Mouse (Mus musculus) C3H10T1/2 (cell line): Measurements from ENCODE around the gene 3100002H09Rik. TPM values are rescaled to one million over a fixed set of nuclear protein-coding genes. Genes with fewer than 3 reads are reported as not detected.

Experiments
- polyA plus RNA-seq, 2 experiments: library from polyadenylated mRNA; unstranded; fragments of >200 nt; fragmentation: generic; extraction: Trizol; gene quantifications; one replicate each; pipeline ENCODE4 v1.2.1; 2012; ENCODE audit warnings: missing spikeins in 2 of 2

Gene 3100002H09Rik
- not detected for polyA plus RNA-seq

DNA sequence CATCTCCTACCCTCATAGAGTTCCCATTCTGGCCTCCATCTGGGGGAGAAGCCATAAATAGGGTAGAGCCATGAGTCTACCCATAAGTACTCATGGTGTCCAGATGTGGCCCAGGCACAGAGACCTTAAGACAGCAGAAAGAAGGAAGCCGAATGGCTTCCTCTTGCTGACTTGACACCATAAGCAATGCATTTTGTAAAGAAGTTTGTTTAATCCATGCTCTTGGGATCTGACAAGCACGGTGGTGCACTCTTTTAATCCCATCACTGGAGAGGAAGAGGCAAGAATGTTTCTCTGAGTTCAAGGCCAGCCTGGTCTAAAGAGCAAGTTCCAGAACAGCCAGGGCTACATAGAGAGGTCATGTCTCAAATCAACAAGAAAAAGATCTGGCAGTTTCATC, at the start of gene 3100002H09Rik:
3100002H09Rik (minus strand) TSS at position 101 of the 400 bp plus-strand sequence.

DNA sequence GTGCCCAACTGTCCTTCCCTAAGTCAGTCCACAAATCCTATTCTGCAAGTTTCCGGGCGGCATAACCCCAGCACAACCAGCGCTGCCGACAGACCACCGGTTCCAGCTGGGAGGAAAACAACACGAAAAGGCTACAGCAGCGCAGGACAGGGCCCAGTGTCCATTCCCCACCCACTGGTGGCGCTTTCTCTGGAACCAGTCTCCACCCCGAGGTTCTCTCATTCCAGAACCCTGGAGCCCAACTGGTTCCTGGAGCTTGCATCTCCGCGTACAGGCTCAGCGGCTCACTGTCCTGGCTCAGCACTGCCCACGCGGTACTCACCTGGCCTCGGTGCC, 45.9 kb upstream of the 3100002H09Rik start, which contains the start of gene Pou3f1:
Pou3f1 (plus strand) TSS at position 290 of the 336 bp plus-strand sequence.

Other genes starting within 250 kb of the 3100002H09Rik start
- under 1 TPM; 0.01 to 0.08 TPM for gene Pou3f1, start 46.0 kb upstream of the 3100002H09Rik start, polyA plus RNA-seq
- gene Utp11, start 82.8 kb upstream of the 3100002H09Rik start, polyA plus RNA-seq, result 10 to 100 TPM; 11.2 to 23.2 TPM
- gene Fhl3, start 89.9 kb upstream of the 3100002H09Rik start, polyA plus RNA-seq, result 100 to 1,000 TPM in 1 of 2 experiments, 10 to 100 TPM in 1; 77.3 to 100 TPM
- 10 to 100 TPM; 16.8 to 46.6 TPM for gene Sf3a3, start 104.0 kb upstream of the 3100002H09Rik start, polyA plus RNA-seq
- 10 to 100 TPM in 1 of 2 experiments, 1 to 10 TPM in 1; 2.3 to 15.3 TPM for gene Inpp5b, start 131.0 kb upstream of the 3100002H09Rik start, polyA plus RNA-seq
- 1 to 10 TPM; 4.3 to 6.6 TPM for gene Mtf1, start 191.3 kb upstream of the 3100002H09Rik start, polyA plus RNA-seq
- gene Yrdc, start 239.9 kb upstream of the 3100002H09Rik start, polyA plus RNA-seq, result 10 to 100 TPM; 16.5 to 25.7 TPM
- 100 to 1,000 TPM in 1 of 2 experiments, 10 to 100 TPM in 1; 69.5 to 108 TPM for gene 1110065P20Rik, start 240.4 kb upstream of the 3100002H09Rik start, polyA plus RNA-seq